Mouse (Mus musculus): ENCODE measurements around the gene Osbpl8. TPM values are rescaled to one million over a fixed set of nuclear protein-coding genes. Genes with fewer than 3 reads are reported as not detected.

Gene Osbpl8
- total and polyA plus RNA-seq, 2 experiments from 2014 or later: 15.0 to 45.6 TPM

GRCm38 (mm10) chr10:111308850-111309501 is 144.4 kb downstream of the Osbpl8 start:
- H3K4me2 ChIP-seq (ENCODE audit: low read depth, low read length, poor library complexity, severe bottlenecking): no peak overlapping the region
- no peak overlapping the region for H3K27ac ChIP-seq (ENCODE audit: low read depth, low read length)
- 91% methylated on average over 13 of the region's 13 CpGs for WGBS
- no peaks in the 10 kb centered on the region for H3K9me3 ChIP-seq (ENCODE audit: low read length)
- no peaks in the 10 kb centered on the region for H3K4me1 ChIP-seq (ENCODE audit: insufficient read depth, low read length)
- H3K9ac ChIP-seq (replicated peaks; ENCODE audit: low read length, poor library complexity, severe bottlenecking): no peak overlapping the region
- no peak overlapping the region for H3K4me3 ChIP-seq (ENCODE audit: low read depth, low read length)
- H3K36me3 ChIP-seq (ENCODE audit: insufficient read depth, low read length): no peaks in the 10 kb centered on the region
- no peak for DNase-seq (ENCODE audit: low spot score)
- no peaks in the 10 kb centered on the region for H3K27me3 ChIP-seq (ENCODE audit: insufficient read depth, low read length)
- TF ChIP-seq CTCF (IDR thresholded peaks at IDR 0.05): no peak
- no peak for ATAC-seq (ENCODE audit: low FRiP score)

GRCm38 (mm10) chr10:111313282-111313681 is 148.7 kb downstream of the Osbpl8 start:
- Histone ChIP-seq H3K9ac (replicated peaks; ENCODE audit: low read length, poor library complexity, severe bottlenecking) (no peak overlapping the region), H3K4me3 (ENCODE audit: low read depth, low read length) (no peak overlapping the region), H3K9me3 (ENCODE audit: low read length) (no peaks in the 10 kb centered on the region), H3K36me3 (ENCODE audit: insufficient read depth, low read length) (no peaks in the 10 kb centered on the region), H3K27ac (ENCODE audit: low read depth, low read length) (no peak overlapping the region), H3K4me1 (ENCODE audit: insufficient read depth, low read length) (no peaks in the 10 kb centered on the region), H3K4me2 (ENCODE audit: low read depth, low read length, poor library complexity, severe bottlenecking) (no peak overlapping the region), H3K27me3 (ENCODE audit: insufficient read depth, low read length) (no peaks in the 10 kb centered on the region)
- TF ChIP-seq CTCF (IDR thresholded peaks at IDR 0.05): no peak
- no peak for DNase-seq (ENCODE audit: low spot score)
- WGBS: 91% methylated on average over 6 of the region's 6 CpGs
- ATAC-seq (ENCODE audit: low FRiP score): no peak

GRCm38 (mm10) chr10:111314636-111315395 is 150.3 kb downstream of the Osbpl8 start:
- ATAC-seq (ENCODE audit: low FRiP score) (no peak), DNase-seq (ENCODE audit: low spot score) (no peak)
- H3K36me3 ChIP-seq (ENCODE audit: insufficient read depth, low read length): no peaks in the 10 kb centered on the region
- no peak overlapping the region for H3K4me2 ChIP-seq (ENCODE audit: low read depth, low read length, poor library complexity, severe bottlenecking)
- no peaks in the 10 kb centered on the region for H3K9me3 ChIP-seq (ENCODE audit: low read length)
- H3K27ac ChIP-seq (ENCODE audit: low read depth, low read length): no peak overlapping the region
- TF ChIP-seq CTCF (IDR thresholded peaks at IDR 0.05): no peak
- H3K9ac ChIP-seq (replicated peaks; ENCODE audit: low read length, poor library complexity, severe bottlenecking): no peak overlapping the region
- WGBS: 80% methylated on average over 10 of the region's 10 CpGs
- no peaks in the 10 kb centered on the region for H3K27me3 ChIP-seq (ENCODE audit: insufficient read depth, low read length)
- H3K4me1 ChIP-seq (ENCODE audit: insufficient read depth, low read length): no peaks in the 10 kb centered on the region
- no peak overlapping the region for H3K4me3 ChIP-seq (ENCODE audit: low read depth, low read length)

GRCm38 (mm10) chr10:111315940-111316339 is 151.4 kb downstream of the Osbpl8 start:
- H3K9ac ChIP-seq (replicated peaks; ENCODE audit: low read length, poor library complexity, severe bottlenecking): no peak overlapping the region
- no peaks in the 10 kb centered on the region for H3K27me3 ChIP-seq (ENCODE audit: insufficient read depth, low read length)
- no peak overlapping the region for H3K4me2 ChIP-seq (ENCODE audit: low read depth, low read length, poor library complexity, severe bottlenecking)
- H3K27ac ChIP-seq (ENCODE audit: low read depth, low read length): no peak overlapping the region
- no peaks in the 10 kb centered on the region for H3K9me3 ChIP-seq (ENCODE audit: low read length)
- no peak for ATAC-seq (ENCODE audit: low FRiP score)
- no peaks in the 10 kb centered on the region for H3K36me3 ChIP-seq (ENCODE audit: insufficient read depth, low read length)
- no peak overlapping the region for H3K4me3 ChIP-seq (ENCODE audit: low read depth, low read length)
- DNase-seq (ENCODE audit: low spot score): no peak
- H3K4me1 ChIP-seq (ENCODE audit: insufficient read depth, low read length): no peaks in the 10 kb centered on the region
- TF ChIP-seq CTCF (IDR thresholded peaks at IDR 0.05): no peak
- WGBS: 91% methylated on average over 3 of the region's 3 CpGs

GRCm38 (mm10) chr10:111318021-111318420 is 153.5 kb downstream of the Osbpl8 start:
- TF ChIP-seq CTCF (IDR thresholded peaks at IDR 0.05): peak; percentile 61
- H3K9me3 ChIP-seq (ENCODE audit: low read length): no peaks in the 10 kb centered on the region
- H3K27ac ChIP-seq (ENCODE audit: low read depth, low read length): peak overlapping the region; percentile 34; the same call in 1 of the 2 replicates
- peak; percentile 74 for DNase-seq (ENCODE audit: low spot score)
- no peaks in the 10 kb centered on the region for H3K27me3 ChIP-seq (ENCODE audit: insufficient read depth, low read length)
- H3K4me1 ChIP-seq (ENCODE audit: insufficient read depth, low read length): no peaks in the 10 kb centered on the region
- no peaks in the 10 kb centered on the region for H3K36me3 ChIP-seq (ENCODE audit: insufficient read depth, low read length)
- ATAC-seq (ENCODE audit: low FRiP score): peak; percentile 90
- no peak overlapping the region for H3K4me2 ChIP-seq (ENCODE audit: low read depth, low read length, poor library complexity, severe bottlenecking)
- H3K4me3 ChIP-seq (ENCODE audit: low read depth, low read length): no peak overlapping the region
- WGBS: 23% methylated on average over 3 of the region's 3 CpGs
- no peak overlapping the region for H3K9ac ChIP-seq (replicated peaks; ENCODE audit: low read length, poor library complexity, severe bottlenecking)

GRCm38 (mm10) chr10:111318805-111319500 is 154.4 kb downstream of the Osbpl8 start:
- no peaks in the 10 kb centered on the region for H3K4me1 ChIP-seq (ENCODE audit: insufficient read depth, low read length)
- no peaks in the 10 kb centered on the region for H3K9me3 ChIP-seq (ENCODE audit: low read length)
- TF ChIP-seq CTCF (IDR thresholded peaks at IDR 0.05): no peak
- WGBS: 87% methylated on average over 9 of the region's 9 CpGs
- DNase-seq (ENCODE audit: low spot score) (no peak), ATAC-seq (ENCODE audit: low FRiP score) (no peak)
- H3K27ac ChIP-seq (ENCODE audit: low read depth, low read length): no peak overlapping the region
- H3K4me3 ChIP-seq (ENCODE audit: low read depth, low read length): no peak overlapping the region
- H3K27me3 ChIP-seq (ENCODE audit: insufficient read depth, low read length): no peaks in the 10 kb centered on the region
- no peaks in the 10 kb centered on the region for H3K36me3 ChIP-seq (ENCODE audit: insufficient read depth, low read length)
- H3K9ac ChIP-seq (replicated peaks; ENCODE audit: low read length, poor library complexity, severe bottlenecking): no peak overlapping the region
- no peak overlapping the region for H3K4me2 ChIP-seq (ENCODE audit: low read depth, low read length, poor library complexity, severe bottlenecking)

All from midbrain, postnatal 0 days (tissue).